Mouse (Mus musculus): ENCODE data around the gene Gm14137. TPM values are rescaled to one million over a fixed set of nuclear protein-coding genes. Genes with fewer than 3 reads are reported as not detected.

Gene Gm14137
- polyA plus RNA-seq (2017; shearing (Covaris generic)): under 1 TPM; 0.23 to 0.95 (median 0.47) TPM

DNA sequence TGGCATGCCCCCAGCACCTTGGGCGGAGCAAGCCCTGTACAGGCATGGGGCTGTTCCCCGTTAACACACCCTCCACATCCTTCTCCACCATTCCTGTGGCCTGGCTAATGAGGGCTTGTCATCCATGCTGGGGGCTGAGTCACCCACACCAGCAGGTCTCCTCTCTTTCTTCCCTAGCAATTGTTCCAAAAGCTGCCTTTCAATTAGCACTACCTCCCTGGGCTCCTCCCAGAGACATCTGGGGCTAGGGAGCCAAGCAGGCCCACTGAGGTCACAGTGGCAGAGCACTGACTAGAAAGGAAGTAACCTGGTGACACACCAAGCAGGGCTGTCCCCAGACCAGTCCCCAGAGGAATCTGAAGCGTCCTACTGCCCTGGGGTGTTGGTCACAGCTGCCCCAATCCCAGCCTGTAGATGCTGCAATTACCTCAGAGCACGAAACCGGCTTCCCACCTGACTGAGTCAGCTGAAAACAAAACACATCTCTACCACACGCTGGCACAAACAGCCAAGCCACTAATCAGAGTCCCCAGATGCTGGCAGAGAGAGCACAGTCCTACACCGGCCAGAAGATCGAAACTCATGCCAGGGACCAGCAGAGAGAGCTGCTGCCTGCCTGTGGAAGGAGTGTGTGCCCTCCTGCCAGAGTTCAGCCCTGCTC, at the start of gene Gm14137:
Gene Gm14137, plus strand, starts transcription at position 519 of the 661 bp plus-strand sequence.
- no peak for ATAC-seq

DNA sequence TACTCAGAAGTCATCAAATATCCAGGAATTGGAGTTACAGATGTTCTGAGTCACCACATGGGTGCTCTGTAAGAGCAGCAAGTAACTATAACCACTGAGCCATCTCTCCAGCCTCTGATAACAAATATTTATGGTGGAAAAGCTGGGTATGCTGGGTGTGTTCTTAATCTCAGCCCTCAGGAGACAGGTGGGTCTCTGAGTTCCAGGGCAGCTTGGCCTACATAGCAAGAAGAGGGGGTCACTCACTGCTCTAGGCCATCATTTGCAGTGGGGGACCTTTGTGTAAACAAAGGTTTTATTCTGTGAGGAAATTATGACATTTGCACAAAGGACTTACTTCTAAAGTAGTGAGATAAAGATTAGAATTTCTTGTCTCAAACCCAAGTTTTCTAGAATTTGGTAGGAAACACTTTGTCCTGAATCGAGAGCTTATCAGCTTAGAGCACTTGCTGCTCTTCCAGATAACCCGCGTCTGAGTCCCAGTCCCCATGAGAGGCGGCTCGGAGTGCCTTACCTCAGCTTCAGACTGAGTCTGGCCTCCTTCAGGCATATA, 37.9 kb upstream of the Gm14137 start:
- no peak for ATAC-seq

DNA sequence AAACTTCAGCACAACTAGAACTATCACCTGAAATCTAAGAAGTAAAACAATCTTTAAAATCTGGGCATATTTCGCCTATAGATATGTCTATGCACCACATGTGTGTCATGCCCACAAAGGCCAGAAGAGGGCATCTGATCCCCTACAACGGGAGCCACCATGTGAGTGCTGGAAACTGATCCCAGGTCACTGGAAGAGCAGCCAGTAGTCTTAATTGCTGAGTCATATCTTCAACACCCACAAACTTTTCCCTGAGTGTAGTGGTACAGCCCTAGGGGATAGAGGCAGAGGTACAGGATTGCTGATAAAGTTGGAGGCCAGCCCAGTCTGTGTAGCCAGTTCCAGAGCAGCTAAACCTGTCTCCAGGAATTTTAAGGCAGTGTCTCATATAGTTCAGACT, 29.1 kb upstream of the Gm14137 start:
- ATAC-seq: no peak

DNA sequence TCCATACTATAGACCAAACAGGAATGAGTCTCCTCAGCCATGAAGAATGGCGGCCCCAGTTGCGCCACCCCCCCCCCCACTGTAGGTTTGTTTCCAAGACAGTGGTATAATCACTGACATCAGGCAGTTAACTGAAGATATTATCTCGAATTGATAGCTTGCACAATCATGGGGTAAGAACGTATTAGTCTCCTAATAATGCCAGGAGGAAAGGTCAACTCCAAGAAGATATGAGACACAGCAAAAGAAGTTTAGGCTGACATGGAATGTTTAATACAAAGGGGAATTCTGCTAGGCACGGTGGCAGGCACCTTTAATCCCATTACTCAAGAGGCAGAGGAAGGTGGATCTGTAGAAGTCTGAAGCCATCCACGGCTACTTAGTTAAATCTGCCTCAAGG, 27.9 kb upstream of the Gm14137 start:
- ATAC-seq: no peak

DNA sequence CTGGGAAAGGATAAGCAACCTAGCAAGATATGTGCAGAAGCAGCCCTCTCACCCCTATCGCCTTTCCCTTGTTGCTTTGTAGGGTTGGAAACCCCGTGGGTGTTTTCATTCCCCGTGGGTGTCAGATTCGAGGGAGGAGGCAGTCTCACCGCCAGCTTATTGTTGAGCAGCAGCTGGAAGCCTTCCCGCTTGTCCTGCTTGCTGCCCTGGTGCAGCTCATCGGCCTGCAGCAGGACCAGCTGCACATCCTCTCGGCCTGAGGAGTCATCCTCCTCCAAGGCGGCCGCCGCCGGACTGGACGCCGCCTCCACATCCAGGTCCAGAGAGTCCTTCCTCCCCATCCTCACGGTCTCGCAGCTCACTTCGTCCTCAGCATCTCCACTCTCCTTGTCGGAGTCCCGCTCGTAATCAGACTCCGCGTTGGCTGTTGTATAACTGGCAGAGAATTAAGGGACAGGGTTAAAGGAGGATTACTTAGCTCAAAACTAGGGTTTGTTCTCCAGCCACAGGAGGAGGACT, 27.1 kb upstream of the Gm14137 start:
- ATAC-seq: no peak

DNA sequence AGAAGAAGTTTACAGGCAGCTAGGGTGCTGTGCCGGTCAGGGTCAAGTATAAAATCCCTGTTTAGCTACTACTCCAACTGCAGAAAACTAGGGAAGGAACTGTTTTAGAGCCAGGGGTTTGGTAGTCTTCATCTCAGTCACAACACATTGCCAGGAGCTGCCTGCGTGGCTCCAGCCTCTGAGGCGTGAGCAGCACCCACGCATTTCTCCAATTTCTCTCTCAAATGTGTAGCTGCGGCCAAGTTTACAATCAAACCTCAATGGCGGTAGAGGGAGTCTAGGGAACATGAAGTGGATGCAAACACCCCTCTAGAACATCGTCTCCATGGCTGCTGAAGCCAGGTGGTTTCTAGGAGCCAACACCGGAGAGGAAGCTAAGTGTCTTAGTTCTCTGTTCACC, 26.5 kb upstream of the Gm14137 start:
- ATAC-seq: no peak

DNA sequence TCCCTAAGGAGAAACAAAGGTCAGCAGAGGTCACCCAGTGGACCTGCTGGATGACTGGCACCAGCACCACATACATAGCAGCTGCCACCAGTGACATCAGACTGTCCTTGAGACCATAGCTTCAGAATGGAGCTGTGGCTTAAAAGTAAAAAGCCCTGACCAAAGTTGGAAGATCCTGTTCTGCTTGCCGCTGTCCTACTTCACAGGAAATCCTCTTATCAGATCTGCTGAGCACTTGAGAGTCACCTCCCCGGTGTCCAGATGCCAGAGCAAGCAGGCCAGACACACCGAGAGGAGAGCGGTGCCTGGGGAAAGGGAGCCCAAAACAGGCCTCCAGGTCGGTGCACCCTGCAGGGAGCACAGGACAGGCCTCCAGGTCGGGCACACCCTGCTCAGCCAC, 22.1 kb upstream of the Gm14137 start:
- no peak for ATAC-seq

DNA sequence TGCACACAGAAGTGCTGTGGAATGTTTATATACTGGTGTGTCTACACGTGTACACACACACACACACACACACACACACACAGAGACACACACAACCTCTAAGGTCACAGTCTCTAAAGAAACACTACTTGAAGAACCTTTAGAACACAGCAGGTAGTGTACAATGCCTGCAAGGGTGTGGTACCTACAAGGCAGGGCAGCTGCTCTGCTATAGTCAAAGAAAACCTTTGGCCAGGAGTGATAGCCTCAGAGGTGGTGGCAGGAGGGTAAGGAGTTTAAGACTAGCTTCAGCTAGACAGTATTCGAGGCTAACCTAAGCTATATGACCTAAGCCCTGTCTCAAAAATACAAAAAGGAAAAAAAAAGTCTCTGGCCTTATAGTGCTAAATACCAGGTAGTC, 19.6 kb upstream of the Gm14137 start:
- no peak for ATAC-seq

DNA sequence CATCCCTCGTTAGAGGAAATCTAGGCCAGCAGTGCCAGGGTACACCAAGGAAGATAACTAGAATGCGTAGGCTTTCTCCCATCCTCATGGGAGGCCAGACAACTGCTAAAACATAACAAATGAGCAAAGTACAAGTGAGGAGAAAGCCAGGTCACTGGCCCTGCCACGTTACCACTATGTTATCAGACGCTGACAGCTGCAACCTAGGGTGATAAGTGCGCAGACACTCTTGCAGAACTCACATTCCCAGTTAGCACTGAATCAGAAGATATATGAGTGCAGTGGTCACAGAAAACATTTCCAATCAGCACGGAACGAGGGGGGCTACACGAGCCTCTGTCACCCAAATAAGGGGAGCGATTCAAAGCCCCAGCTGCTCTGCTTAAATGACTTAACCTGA, 18.9 kb upstream of the Gm14137 start:
- ATAC-seq: no peak

DNA sequence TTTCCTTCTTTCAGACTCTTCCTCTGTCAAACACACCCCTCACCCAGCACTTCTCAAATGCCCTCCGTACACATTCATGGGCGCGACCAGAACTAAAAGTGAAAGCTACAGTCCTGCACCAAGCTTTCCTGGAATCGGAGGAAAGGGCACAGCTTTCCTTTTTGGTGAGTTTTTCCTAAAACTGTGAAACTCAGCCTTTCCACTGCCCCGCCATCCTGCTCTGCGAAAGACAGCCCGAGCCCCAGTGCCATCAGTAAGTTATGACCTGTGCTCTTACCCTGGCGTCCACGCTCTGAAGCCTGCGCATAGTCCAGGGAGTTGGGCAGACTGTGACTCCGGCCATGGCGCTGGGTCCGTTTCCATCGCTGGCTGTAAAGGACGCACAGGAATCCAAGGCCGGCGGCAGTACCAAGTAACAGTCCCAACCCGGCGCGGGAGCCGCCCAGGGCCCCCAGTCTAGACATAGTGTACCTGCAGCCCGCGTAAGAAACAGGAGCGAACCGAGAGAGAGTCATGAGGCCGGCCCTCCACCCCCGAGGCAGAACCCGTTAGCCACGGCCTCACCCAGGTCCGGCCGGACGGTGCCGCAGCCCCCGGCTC, 18.1 kb upstream of the Gm14137 start:
- ATAC-seq: peak; percentile 34

DNA sequence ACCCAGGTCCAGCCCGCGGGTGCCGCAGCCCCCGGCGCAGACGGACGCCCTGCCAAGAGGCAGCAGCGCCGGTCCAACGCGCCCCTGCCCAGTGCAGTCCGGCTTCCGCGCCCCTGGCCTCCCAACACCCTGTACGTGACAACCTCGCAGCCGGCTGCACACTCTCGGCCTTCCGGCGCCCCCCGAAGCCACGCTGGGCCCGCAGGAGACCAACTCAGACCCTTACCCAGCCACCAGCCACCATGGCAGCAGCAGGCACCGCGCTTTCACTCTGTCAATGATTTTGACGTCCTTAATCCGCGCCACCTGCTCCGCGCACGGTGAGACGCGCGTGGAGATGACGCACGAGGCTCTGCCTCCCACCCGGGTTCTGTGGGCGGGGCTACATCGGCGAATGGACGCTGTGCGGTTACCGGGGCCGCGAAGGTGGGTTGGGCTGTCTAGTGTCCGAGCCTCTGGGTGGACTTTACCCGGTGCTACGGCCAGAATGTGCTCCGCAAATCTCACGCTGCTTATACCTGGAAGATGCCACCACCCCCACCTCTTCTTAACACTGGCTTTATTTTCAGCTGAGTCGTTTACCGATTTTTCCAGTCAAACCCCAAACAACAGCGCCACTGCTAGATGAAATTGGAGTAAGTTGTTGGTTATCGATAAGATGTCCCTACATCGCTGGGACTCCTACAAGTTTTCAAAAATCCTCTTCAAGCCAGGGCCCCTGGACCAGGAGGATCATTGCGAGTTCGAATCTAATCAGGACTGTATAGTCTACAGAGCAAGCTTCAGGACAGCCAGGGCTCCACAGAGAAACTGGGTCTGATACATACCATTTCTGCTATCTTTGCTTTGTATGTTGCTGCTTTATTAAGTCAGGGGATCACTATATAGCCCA, 17.4 kb upstream of the Gm14137 start, which contains the start of gene Rmdn3:
Gene Rmdn3, minus strand, starts transcription at position 354 of the 892 bp plus-strand sequence.
- ATAC-seq: peak; percentile 94

DNA sequence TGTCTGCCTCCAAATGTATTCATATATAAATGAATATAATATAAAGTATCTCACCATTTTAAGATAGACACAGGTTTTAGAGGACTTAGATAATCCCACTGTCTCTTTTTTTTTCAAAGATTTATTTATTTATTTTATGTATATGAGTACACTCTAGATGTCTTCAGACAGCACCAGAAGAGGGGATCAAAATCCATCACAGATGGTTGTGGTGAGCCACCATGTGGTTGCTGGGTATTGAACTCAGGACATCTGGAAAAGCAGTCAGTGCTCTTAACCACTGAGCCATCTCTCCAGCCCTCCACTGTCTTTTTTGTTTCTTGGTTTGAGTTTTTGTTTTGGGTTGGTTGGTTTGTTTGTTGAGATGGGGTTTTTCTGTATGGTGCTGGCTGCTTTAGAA, 16.5 kb upstream of the Gm14137 start:
- ATAC-seq: no peak

DNA sequence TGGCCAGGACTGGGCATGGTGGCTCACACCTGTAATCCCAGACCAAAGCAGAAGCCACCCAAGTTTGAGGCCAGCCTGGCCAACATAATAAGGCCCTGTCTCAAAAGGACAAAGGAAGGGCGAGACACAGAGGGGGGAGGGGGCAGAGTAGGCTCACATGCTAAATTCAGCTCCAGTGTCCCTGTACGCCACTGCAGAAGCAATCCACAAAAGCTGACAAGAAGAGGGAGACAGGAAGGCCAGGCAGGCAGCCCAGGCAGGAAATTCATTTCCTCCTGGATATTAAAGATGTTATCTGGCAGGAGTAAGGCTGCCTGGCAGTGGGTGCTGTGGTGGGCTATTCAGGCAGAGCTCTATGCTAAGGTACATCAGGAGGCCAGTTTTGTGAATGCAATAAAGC, 13.1 kb upstream of the Gm14137 start:
- ATAC-seq: no peak

DNA sequence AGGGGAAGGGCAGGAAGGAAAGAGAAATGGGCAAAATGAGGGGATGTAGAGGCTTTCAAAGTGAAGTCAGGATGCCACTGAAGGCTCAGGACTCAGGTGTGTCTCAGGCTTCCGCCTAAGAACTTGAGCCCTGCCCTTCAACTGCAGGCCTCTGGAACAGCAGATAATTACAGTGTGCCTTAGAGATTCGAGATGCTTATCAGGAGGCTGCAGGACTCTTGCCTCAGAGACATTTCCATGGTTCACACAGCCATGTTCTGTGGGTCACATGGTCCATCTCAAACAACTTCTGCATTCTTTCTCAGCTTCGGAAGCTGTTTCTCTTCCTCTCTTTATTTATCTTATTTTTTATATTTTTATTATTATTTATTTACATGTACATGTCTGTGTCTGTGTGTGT, 11.2 kb upstream of the Gm14137 start:
- ATAC-seq: no peak

DNA sequence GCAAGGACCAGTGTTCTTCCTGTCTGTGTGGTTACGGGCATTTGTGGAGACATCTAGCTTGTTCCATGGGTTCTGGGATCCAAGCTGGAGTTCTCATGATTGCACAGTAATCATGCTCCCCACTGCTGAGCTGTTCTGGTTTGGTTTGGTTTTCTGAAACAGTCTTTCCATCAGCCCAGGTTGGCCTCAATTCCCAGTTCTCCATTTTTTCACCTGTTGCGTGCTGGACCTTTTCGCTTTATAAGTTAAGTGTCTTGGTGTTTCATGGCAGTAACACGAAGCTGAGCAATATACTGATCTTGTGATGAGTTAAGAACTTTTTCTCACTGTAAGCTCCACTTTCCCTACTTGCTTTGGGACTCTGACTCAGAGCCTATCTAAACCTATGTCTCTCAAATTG, 10.3 kb upstream of the Gm14137 start:
- ATAC-seq: no peak

DNA sequence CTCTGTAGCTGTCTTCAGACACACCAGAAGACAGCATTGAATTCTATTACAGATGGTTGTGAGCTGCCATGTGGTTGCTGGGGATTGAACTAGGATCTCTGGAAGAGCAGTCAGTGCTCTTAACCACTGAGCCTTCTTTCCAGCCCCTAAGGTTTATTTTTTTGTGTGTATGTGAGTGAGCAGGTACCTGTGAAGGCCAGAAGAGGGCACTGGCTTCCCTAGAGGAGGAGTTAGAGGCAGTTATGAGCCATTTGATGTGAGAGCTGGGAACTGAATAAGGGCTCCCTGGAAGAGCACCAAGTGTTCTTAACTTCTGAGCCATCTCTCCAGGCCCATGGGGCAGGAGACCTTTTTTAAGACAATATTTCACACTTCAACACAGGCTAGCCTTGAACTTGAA, 8.9 kb upstream of the Gm14137 start:
- ATAC-seq: no peak

DNA sequence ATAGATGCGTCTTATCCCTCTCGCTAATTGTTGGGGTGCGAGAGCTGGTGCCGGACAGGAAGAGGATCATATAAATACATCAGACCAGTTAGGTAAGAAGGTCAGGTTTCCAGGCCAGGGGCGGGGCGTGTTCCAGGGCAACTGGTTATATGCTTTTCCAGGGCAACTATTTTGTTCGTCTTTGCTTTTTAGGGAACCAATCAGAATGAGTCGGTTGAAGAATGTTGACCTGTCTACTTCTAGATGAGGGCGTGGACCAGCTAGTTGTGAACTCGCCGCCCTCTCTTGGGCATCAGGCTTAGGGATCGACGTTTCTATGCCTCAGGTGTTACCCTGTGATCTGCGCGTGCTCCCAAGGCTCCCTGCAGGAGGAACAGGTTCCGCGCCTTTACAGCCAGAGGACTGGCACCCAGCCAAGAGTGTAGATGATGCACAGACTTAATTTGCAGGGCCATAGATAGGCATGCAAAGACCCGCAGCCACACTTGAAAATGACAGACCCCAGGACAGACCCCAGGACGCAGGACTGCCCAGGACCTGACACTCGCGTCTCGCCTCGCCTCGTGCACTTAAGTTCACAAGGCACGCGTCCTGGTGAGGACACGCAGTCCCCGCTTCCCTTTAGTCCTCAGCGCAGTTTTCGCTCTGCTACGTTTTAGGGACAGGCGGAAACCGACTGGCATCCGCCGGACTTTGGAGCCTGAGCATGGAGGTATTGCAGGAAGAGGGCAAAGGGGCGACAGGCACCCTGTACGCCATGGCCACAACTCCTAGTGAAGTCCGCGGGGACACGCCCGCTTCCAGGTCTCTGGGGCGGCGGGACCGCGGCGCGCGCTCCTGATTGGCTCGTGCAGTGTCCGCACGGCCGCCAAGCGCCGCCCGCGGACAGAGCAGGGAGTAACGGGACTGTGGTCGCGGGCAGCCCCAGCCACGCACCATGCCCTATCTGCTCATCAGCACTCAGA, 7.1 kb upstream of the Gm14137 start, which contains the start of gene Gchfr:
Gene Gchfr, plus strand, starts transcription at position 873 of the 965 bp plus-strand sequence.
- peak; percentile 56 for ATAC-seq

DNA sequence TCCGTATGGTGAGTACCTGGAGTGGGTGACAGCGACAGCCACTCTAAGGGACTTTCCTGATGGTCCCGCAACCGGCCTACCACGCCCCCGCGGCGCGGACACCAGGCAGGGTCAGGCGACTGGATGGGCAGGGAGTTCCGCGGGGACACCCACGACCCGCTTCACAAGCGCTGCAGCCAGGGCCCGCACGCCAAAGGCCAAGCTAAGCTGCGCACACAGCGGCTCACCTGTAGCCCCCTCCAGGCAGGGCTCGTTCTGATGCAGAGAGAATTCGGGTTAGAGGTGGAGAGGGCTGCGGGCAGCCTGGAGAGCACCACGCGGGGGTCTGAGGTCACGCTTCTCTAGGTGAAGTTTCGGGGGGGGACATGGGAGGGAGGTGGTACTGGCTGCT, 6.4 kb upstream of the Gm14137 start:
- no peak for ATAC-seq

DNA sequence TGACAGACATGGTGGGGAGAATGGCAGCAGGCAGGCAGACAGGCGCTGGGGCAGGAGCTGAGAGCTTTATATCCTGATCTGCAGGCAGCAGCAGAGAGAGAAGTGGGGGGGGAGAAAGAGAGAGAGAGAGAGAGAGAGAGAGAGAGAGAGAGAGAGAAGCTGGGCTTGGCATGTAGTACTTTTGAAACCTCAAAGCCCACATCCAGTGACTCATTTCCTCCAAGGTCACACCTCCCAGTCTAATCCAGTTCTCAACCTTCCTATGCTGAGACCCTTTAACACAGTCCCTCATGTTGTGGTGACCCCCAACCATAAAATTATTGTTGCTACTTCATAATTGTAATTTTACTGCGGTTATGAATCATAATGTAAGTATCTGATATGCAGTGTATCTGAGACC, 4.0 kb upstream of the Gm14137 start:
- no peak for ATAC-seq

DNA sequence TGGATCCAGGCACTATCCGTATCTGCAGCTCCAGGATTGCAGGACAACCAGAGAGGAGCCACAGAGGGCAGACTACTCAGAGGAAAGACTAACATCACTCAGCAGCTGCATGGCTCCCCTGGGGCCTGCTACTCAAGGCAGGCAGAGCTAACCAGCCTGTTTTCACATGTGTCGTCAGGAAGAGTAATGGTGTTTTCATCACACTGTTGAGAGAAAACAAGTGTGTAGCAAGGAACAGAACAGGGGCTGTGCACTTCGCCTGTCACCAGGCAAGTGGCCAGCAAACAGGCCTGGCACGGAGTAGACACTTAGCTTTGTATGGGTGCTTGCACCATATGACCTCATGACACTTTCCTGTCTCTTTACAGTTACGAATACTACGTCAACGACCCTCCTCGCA, 2.7 kb upstream of the Gm14137 start:
- no peak for ATAC-seq

DNA sequence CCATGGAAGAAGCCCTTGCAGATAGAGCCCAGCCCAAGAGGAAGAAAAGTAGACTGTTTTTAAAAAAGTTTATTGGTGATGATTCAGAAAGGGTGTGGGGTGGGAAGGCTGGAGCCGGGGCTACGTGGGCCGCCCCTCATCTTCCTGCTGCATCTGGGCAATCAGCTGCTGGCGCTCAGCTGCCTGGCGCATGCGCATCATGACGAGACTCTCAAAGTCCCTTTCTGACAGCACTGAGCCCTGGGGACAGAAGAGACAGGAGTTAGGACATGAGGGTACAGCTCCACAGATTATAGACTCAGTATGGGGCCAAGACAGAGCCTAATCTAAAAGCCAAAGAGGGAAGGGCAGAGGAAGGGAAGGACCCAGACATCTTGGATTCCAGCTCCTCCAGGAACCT, 1.9 kb upstream of the Gm14137 start:
- no peak for ATAC-seq
